Mouse (Mus musculus): ENCODE results near the gene Pdxk. TPM values are rescaled to one million over a fixed set of nuclear protein-coding genes. Genes with fewer than 3 reads are reported as not detected.

Pdxk gene
- polyA plus RNA-seq, 1 experiment from 2014 or later, result 13.2 TPM

Small RNA genes lying within 50 kb of the gene (microRNA-seq; reads per million reads assigned to microRNA genes)
- gene Mir6410 (not detected), gene Mir6907 (0.91 reads per million), gene Mir6908 (0.91 reads per million)

Other genes starting within 250 kb of the Pdxk start
- 8.1 and 10.2 TPM in 2 replicates for gene Trappc10, start 220.3 kb downstream of the Pdxk start, polyA plus RNA-seq (2016; fragmentation: Nextera tagmentation; extraction: Ambion mirVana)
- gene Agpat3, start 112.5 kb downstream of the Pdxk start, polyA plus RNA-seq (2016; fragmentation: Nextera tagmentation; extraction: Ambion mirVana), result 32.8 and 39.8 TPM in 2 replicates
- gene Rrp1, start 51.9 kb downstream of the Pdxk start, polyA plus RNA-seq (2016; fragmentation: Nextera tagmentation; extraction: Ambion mirVana), result 358 and 365 TPM in 2 replicates
- 142 and 149 TPM in 2 replicates for gene Cstb, start 39.3 kb downstream of the Pdxk start, polyA plus RNA-seq (2016; fragmentation: Nextera tagmentation; extraction: Ambion mirVana)
- gene Olfr1358, start 52.5 kb upstream of the Pdxk start, polyA plus RNA-seq (2016; fragmentation: Nextera tagmentation; extraction: Ambion mirVana), result not detected in 2 replicates
- gene Ilvbl, start 109.4 kb upstream of the Pdxk start, polyA plus RNA-seq (2016; fragmentation: Nextera tagmentation; extraction: Ambion mirVana), result 36.0 and 40.7 TPM in 2 replicates
- 19.1 and 19.3 TPM in 2 replicates for gene Syde1, start 127.0 kb upstream of the Pdxk start, polyA plus RNA-seq (2016; fragmentation: Nextera tagmentation; extraction: Ambion mirVana)
- gene Olfr1357, start 153.1 kb upstream of the Pdxk start, polyA plus RNA-seq (2016; fragmentation: Nextera tagmentation; extraction: Ambion mirVana), result not detected in 2 replicates

Data from embryonic facial prominence, embryonic 10.5 days (tissue).